Mouse (Mus musculus): Measurements from ENCODE around the gene Mns1. TPM values are rescaled to one million over a fixed set of nuclear protein-coding genes. Genes with fewer than 3 reads are reported as not detected.

The Mns1 gene
- polyA plus RNA-seq, 1 experiment from 2014 or later: 34.1 TPM

GRCm38 (mm10) chr9:72493984-72494685 lies 56.3 kb downstream of the Mns1 start:
- Histone ChIP-seq H3K9me3 (no peaks in the 10 kb centered on the region), H3K4me1 (peaks cover 15% of the 10 kb centered on the region), H3K36me3 (no peaks in the 10 kb centered on the region), H3K27ac (no peak overlapping the region), H3K27me3 (ENCODE audit: insufficient read depth, poor library complexity, severe bottlenecking) (no peaks in the 10 kb centered on the region), H3K4me3 (no peak overlapping the region)
- DNase-seq (ENCODE audit: low spot score): no peak
- WGBS: 77% methylated on average over 3 of the region's 3 CpGs

DNA sequence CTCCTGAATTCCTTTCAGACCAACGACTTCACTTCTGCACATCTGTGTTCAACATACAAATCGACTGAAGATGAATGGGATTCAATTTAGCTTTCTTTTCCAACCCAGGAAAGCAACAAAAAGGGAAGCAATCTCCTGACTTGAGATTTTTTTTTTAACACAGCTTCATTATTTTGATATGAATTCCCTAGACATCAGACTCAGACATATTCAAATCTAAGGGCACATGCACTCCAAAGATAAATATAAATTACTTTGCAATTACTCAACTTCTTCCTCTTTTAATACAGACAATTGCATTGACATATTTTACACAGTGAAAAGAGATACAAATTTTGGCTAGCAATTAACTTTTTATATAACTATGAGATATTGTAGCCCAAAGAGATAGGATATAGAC lies 58.9 kb downstream of the Mns1 start:
- H3K4me3 ChIP-seq: no peak overlapping the region
- no peak overlapping the region for H3K27ac ChIP-seq
- H3K27me3 ChIP-seq (ENCODE audit: insufficient read depth, poor library complexity, severe bottlenecking): no peaks in the 10 kb centered on the region
- no peaks in the 10 kb centered on the region for H3K9me3 ChIP-seq
- 70% methylated on average over 2 of the region's 2 CpGs for WGBS
- DNase-seq (ENCODE audit: low spot score): no peak
- H3K36me3 ChIP-seq: no peaks in the 10 kb centered on the region
- peaks cover 6% of the 10 kb centered on the region; the same call in 1 of the 2 replicates for H3K4me1 ChIP-seq

- H3K27me3 ChIP-seq (ENCODE audit: insufficient read depth, poor library complexity, severe bottlenecking): no peaks in the 10 kb centered on the region
- 74% methylated on average over 3 of the region's 3 CpGs for WGBS
Observed at GRCm38 (mm10) chr9:72497171-72497570, 59.4 kb downstream of the Mns1 start.

More at GRCm38 (mm10) chr9:72497171-72497570, 59.4 kb downstream of the Mns1 start:
- H3K9me3 ChIP-seq: no peaks in the 10 kb centered on the region
- DNase-seq (ENCODE audit: low spot score): no peak
- peaks cover 3% of the 10 kb centered on the region; the same call in 1 of the 2 replicates for H3K4me1 ChIP-seq
- no peak overlapping the region for H3K27ac ChIP-seq
- no peak overlapping the region for H3K4me3 ChIP-seq
- no peaks in the 10 kb centered on the region for H3K36me3 ChIP-seq

Small RNA genes within 50 kb of the gene (microRNA-seq; reads per million reads assigned to microRNA genes)
- not detected for gene Gm28010

Other genes with a start within 250 kb of the Mns1 start
- 29.0 and 34.0 TPM in 2 replicates for gene Zfp280d, start 163.2 kb upstream of the Mns1 start, polyA plus RNA-seq (2016; fragmentation: Nextera tagmentation; extraction: Ambion mirVana)
- 16.6 and 27.0 TPM in 2 replicates for gene Tex9, start 54.2 kb downstream of the Mns1 start, polyA plus RNA-seq (2016; fragmentation: Nextera tagmentation; extraction: Ambion mirVana)
- 9.0 and 12.3 TPM in 2 replicates for gene Rfx7, start 94.2 kb downstream of the Mns1 start, polyA plus RNA-seq (2016; fragmentation: Nextera tagmentation; extraction: Ambion mirVana)
- gene Nedd4, start 224.3 kb downstream of the Mns1 start, polyA plus RNA-seq (2016; fragmentation: Nextera tagmentation; extraction: Ambion mirVana): 515 and 584 TPM in 2 replicates